Mouse (Mus musculus) layer of hippocampus, adult 2 months (tissue): Measurements from ENCODE around the gene P2ry6. TPM values are rescaled to one million over a fixed set of nuclear protein-coding genes. Genes with fewer than 3 reads are reported as not detected.

ENCODE experiments used
- DNase-seq, 2 experiments: peaks; one replicate each; pipeline ENCODE4 v3.0.0; 2022; ENCODE audit warnings: low spot score in 2 of 2
- H3K27ac ChIP-seq: fragments of 200-600 bp; 2 replicates; pipeline ENCODE4 v1.8.1; 2022
- H3K4me3 ChIP-seq: fragments of 200-600 bp; 2 replicates; pipeline ENCODE4 v1.8.1; 2022; ENCODE audit warnings: mild to moderate bottlenecking
- CTCF ChIP-seq: fragments of 200-600 bp; conservative IDR thresholded peaks from 2 replicates; pipeline ENCODE4 v1.8.1; 2022; ENCODE audit warnings: antibody characterized with exemption, mild to moderate bottlenecking, moderate library complexity
- total RNA-seq, 2 experiments: library from RNA; stranded (reverse); gene quantifications; 2 replicates each; pipeline ENCODE4 v1.2.3; 2021

The P2ry6 gene
- total RNA-seq, 2 experiments from 2014 or later = 3.0 to 3.6 TPM

DNA sequence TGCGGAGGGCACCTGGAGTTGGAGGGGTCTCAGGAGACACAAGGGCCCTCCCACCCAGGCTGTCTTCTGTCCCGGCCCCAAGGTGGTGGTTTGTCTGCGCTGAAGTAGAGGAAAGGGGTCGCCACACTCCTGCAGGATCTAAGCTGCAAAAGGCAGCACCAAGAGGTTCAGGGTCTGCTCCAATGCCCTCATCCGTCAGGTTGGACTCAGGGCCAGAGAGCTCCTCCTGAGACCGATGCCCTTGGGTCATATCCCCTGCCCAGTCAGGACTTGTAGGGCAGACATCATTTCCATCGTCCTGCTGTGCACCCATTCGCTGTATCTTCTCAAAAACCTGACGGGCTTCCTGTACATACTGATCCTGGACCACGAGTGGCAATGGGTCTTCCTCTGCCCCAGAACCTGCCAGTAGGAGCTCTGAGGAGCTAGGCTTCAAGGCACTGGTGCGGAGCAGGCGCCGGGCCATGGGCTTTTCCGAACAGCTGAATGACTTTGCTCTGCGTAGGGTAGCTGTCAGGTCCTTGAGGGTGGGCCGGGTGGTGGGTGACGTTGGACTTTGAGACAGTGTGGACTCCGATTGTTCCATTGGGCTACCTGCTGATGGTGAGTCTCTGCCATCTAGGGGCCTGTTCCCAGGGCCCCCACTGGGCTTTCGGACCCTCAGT, 44.7 kb downstream of the P2ry6 start:
- TF ChIP-seq CTCF = no peak
- peak overlapping the region; percentile 87; the same call in 1 of the 2 replicates for H3K27ac ChIP-seq
- peak overlapping the region; percentile 68 for H3K4me3 ChIP-seq
- no peak for DNase-seq

DNA sequence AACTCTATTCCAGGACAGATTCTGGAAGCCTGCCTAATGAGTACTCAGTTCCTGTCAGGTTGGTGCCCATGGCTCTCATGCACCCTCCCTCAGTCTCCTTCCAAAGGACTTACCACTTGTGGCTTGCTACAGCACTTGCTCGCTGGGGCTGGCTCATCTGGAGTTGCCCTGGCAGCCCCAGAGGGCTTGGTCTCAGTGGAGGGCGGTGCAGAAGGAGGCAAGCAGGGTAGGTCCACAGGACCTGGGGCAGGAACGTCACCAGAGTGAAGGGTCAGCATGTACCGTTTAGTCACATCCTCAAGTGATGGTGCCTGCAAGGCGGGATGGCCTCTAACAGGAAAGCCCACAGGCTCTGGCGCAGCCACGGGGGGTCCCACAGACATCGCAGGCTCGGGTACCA, 46.0 kb downstream of the P2ry6 start:
- DNase-seq = no peak
- TF ChIP-seq CTCF = no peak
- Histone ChIP-seq H3K4me3 (peak overlapping the region; percentile 68), H3K27ac (peak overlapping the region; percentile 87)

DNA sequence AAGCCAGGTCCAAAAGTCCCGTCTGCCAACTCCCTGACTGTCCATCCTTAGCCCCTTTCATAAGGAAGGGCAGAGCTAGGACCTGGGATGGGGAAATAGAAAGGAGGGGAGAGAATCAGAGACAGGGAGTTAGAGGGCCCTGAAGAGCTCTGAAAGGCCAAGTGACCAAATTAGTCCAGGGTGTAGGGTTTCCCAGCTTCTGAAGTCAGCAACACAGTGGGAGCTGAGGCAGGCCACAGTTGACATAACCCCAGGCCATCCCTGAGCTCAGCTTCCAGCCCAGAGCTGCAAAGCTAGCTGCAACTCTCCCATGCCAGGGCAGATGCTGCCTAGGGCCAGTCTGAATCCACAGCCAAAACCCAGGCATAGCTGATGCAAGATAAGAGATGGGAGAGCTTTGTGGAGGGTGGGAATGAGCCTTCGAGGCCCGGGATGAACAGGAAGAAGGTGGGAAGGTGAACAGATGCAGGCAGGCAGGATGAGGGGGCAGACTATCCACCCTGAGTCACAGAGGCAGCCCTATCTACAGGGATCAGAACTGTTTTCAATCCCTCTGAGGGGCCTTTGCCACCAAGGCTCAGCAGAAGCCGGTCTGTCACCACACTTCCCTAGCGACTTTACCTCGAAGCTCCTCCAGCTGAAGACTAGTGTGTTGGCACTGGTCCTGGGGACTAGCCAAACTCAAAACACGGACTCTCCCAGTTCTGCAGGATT, 47.0 kb downstream of the P2ry6 start:
- no peak for TF ChIP-seq CTCF
- H3K27ac ChIP-seq = peak overlapping the region; percentile 87
- DNase-seq = no peak
- peak overlapping the region; percentile 68 for H3K4me3 ChIP-seq

DNA sequence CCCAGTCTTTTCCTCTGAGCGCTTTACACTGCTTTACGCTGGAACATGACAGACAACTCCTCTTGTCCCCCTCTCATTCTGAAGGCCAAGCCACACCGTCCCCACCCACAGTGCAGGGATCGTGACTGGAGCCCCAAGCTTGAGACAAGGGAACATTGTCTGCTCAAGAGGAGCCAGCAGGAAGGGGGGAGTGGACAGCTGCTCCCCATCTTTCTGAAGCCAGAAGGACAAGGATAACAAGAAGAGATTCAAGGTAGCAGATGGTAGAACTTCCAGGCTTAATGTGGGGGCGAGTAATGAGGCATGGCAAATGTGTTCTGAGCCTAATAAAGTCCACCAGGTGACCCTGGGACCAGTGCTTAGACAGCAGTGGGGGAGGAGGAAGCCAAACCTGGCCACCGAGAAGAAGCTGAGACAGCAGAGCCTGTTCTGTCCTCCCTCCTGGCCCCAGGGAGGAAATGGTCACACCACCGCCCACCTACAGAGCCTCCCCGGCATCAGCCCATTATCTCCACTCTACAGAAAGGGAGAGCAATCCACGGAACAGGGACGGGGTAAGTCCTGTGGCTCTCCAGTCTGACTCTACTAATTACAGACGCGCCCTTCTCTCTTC, 48.0 kb downstream of the P2ry6 start:
- TF ChIP-seq CTCF = no peak
- H3K4me3 ChIP-seq = peak overlapping the region; percentile 68
- H3K27ac ChIP-seq = peak overlapping the region; percentile 87
- DNase-seq = peak; percentile 68 to 69

DNA sequence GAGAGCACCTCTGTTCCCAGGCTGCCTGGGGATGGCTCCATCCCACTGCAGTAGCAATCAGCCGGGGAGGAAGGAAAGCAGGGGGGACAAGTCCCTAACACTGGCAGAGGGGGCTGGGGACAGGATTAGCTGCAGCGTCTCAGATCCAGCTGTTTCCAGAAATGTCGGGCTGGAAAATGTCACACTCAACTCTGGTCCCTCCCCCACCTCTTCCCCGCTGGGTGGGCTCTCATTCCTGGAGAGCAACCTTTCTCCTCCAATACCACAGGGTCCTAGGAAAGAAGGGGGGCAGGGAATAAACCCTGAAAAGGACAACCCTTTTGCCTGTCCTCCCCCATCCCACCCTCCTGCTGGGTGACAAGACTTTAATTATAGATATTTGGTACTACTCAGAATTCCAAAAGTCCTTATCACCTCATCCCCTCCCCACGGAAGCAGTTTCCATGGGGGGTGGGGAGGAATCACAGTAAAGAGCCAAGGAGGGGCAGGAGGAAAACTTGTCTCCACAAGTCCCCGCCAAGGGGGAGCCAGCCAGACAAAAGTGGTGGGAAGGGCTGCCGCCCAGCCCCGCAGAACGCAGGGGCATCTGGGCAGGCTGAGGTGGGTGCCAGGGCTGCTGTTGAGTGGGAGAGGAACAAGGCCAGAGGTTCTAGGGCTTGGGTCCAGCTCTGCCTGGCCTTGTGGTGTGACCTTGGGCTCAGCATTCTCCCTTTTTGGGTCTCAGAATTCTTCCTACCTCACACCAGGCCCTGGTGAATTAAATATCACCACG, 49.6 kb downstream of the P2ry6 start:
- TF ChIP-seq CTCF = no peak
- H3K27ac ChIP-seq = peak overlapping the region; percentile 87
- H3K4me3 ChIP-seq = peak overlapping the region; percentile 34
- no peak for DNase-seq

DNA sequence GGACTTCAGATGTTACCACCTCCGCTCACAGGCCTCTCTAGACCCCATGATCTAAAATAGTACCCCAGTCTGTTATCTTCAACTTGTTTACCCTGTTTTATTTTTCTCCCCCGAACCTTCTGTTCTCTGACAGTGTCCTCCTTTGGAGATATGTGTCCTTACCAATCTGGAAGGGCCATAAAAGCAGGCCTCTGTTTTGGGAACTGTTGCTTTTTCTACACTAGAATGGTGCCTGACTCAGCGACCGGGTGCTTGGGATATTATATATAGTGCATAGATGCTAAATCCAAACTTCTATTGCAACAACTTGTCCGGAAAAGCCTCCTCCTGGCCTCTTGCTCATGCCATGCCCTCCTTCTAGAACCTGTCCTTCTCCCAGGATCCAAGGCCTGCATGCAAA, 50.2 kb downstream of the P2ry6 start:
- TF ChIP-seq CTCF = no peak
- Histone ChIP-seq H3K4me3 (peak overlapping the region; percentile 27; the same call in 1 of the 2 replicates), H3K27ac (peak overlapping the region; percentile 87)
- DNase-seq = no peak

DNA sequence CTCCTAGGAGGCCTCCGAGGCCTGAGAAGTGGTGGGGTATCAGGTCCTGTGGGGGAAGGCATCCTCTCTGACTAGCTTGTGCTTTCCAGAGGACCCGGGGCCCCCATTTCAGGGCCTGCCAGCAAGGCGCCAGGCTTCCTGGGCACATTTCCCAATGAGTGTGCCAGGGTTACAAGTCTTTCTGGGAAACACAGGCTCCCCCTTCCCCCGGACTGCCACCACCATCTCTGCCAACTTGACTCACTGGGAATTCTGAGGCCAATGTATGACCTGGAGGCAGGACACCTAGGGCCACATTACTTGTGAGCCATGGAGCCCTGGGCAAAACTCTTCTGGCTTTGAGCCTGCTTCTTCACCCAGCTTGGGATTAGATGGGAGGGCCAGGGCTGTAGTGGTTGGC, 51.5 kb downstream of the P2ry6 start:
- no peak overlapping the region for H3K4me3 ChIP-seq
- TF ChIP-seq CTCF = no peak
- DNase-seq = no peak
- peak overlapping the region; percentile 87; the same call in 1 of the 2 replicates for H3K27ac ChIP-seq

DNA sequence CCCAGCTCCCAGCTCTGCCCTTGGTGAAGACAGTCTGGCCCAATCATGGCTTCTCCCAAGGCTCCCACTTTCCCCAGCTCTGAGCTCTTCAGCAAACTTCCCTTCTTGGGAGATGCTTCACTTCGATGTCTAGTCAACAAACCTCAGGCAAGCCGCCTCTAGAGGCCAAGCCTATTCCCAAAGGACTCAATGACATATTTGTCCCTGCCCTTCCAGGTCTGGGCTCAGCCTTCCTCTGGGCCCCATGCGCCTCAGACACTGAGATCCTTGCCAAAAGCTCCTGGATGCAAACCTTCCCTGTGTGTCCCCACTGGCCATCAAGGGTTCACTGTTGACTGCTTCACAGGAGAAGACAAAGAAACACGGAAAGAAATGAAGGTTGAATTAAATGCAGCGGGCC, 53.2 kb downstream of the P2ry6 start:
- DNase-seq = no peak
- TF ChIP-seq CTCF = no peak
- H3K27ac ChIP-seq = no peak overlapping the region
- no peak overlapping the region for H3K4me3 ChIP-seq

DNA sequence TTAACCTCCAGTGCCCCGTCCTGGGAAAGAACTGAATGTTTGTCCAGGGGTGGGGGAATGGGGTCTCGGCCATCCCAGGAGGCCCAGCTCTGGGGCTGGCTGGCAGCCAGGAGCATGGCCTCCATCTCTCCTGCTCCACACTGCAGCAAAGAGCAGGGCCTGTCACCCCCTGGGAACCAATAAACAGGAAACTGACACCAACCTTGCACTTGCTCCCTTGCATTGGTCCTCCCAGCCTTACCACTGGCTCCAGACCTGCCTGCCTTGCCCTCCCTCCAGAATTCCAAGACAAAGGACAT, 54.7 kb downstream of the P2ry6 start:
- DNase-seq = no peak
- peak overlapping the region; percentile 14; the same call in 1 of the 2 replicates for H3K27ac ChIP-seq
- TF ChIP-seq CTCF = no peak
- no peak overlapping the region for H3K4me3 ChIP-seq

DNA sequence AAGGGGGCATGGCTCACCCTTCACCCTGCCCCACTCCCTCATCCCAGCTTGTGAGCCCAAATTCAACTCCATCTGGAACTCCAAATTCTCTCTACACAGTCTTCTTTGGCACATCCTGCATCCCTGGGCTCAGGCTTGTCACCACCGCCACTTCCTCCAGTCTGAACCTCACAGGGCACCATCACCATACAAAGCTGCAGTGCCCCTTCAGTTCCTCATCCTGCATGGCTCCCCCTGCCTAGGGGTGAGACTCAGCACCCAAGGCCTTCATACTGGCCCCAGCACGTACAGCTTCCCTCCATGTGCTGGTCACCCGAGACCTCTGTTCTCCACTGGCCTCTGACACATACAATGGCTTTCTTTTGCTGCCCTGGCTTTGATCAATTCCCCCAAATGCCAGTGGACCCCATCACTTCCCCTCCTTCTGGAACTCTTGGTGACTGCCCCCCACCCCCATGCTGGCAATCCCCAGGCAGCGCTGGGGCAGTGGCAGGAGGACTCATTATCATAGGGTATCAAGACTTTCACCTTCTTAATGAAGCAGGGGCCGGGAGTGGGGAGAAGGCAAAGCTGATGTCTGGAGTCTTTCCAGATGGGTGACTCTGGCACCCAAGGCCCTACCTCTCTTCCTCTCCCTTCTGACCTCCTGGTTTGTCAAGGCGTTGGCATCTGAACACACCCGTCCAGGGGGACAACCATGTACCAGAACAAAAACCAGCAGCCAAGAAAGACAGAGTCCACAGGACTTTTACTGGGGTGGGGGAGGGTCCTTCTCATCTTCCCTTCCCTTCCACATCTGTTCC, 55.2 kb downstream of the P2ry6 start:
- TF ChIP-seq CTCF = no peak
- H3K27ac ChIP-seq = peak overlapping the region; percentile 70; the same call in 1 of the 2 replicates
- H3K4me3 ChIP-seq = no peak overlapping the region
- no peak for DNase-seq

DNA sequence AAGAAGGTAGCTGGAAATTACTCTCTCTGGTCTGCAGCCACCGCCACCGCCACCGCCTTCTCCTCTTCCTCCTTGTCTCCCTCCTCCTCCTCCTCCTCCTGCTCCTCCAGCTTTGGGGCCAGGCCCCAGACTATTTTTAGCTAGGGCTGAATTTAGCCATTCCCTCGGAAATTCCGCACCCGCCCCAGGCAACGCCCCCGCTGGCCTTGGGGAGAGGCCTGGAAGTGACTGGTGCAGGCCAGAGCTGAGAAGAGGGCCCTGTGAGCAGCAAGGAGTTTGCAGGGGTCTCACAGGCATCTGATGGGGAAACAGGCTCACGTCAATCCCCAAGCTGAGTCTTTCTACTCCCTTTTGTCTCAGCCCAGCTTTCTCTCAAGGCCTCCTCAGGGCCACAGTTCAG, 56.3 kb downstream of the P2ry6 start:
- Histone ChIP-seq H3K4me3 (no peak overlapping the region), H3K27ac (peak overlapping the region; percentile 70)
- no peak for DNase-seq
- TF ChIP-seq CTCF = no peak

DNA sequence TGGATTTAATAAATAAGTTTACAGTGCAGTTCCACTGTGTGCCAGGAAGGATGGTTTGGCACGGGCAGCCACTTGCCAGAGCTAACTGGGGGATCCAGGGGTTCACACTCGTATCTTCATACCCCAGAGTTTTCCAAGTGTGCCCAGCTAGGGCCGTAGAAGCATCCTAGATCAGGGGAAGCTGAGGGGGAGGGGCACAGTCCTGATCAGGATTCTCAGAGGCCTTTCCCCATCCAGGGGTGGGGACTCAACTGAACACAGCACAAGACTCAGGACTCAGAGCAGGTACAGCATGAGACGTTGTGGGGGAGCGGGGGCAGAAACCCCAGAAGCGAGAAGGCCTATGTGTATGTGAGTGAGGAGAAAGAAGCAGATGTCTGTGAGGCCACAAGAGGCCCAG, 56.7 kb downstream of the P2ry6 start:
- DNase-seq = no peak
- Histone ChIP-seq H3K27ac (peak overlapping the region; percentile 43; the same call in 1 of the 2 replicates), H3K4me3 (no peak overlapping the region)
- no peak for TF ChIP-seq CTCF
